Mouse (Mus musculus) spleen, adult 2 months (tissue): ENCODE results near the gene Elmo3. TPM values are rescaled to one million over a fixed set of nuclear protein-coding genes. Genes with fewer than 3 reads are reported as not detected.

Experiments
- DNase-seq, 2 experiments: peaks; one replicate each; pipeline versions ENCODE4 v3.0.0 to v3.0.0-alpha.2; 2012 to 2021; ENCODE audit warnings: low spot score in 2 of 2, low read depth in 1 of 2
- H3K27ac ChIP-seq: fragments of 200-500 bp; 2 replicates; pipeline ENCODE4 v1.5.1; 2012; ENCODE audit warnings: low read length, inconsistent platforms; ENCODE audit not compliant: insufficient read depth
- H3K27me3 ChIP-seq: fragments of 200-500 bp; 2 replicates; pipeline ENCODE4 v1.6.1; 2012; ENCODE audit warnings: mild to moderate bottlenecking, moderate library complexity, low read length, inconsistent platforms; ENCODE audit not compliant: control insufficient read depth, insufficient read depth
- H3K36me3 ChIP-seq: fragments of 200-500 bp; 2 replicates; pipeline ENCODE4 v1.6.1; 2012; ENCODE audit warnings: mild to moderate bottlenecking, low read length, inconsistent platforms; ENCODE audit not compliant: control insufficient read depth, insufficient read depth
- H3K4me1 ChIP-seq: fragments of 200-500 bp; 2 replicates; pipeline ENCODE4 v1.6.1; 2011; ENCODE audit warnings: inconsistent platforms; ENCODE audit not compliant: control insufficient read depth, insufficient read depth, insufficient read length
- H3K4me3 ChIP-seq: fragments of 200-500 bp; 2 replicates; pipeline ENCODE4 v1.5.1; 2011; ENCODE audit warnings: mild to moderate bottlenecking, inconsistent platforms; ENCODE audit not compliant: insufficient read depth, insufficient read length; ENCODE audit errors: extremely low read depth
- CTCF ChIP-seq: fragments of 200-500 bp; IDR thresholded peaks from 2 replicates; pipeline ENCODE4 v1.5.1; 2011; ENCODE audit warnings: mild to moderate bottlenecking, inconsistent platforms; ENCODE audit not compliant: insufficient read depth, insufficient read length, insufficient replicate concordance; ENCODE audit errors: extremely low read depth
- POLR2A ChIP-seq: fragments of 200-500 bp; IDR thresholded peaks from 2 replicates; pipeline ENCODE4 v1.6.1; 2011; ENCODE audit warnings: low read depth, low read length, inconsistent platforms
- WGBS: fragments of 180-500 bp; shearing (Covaris S2); methylation state at CpG from one replicate; pipeline ENCODE4 v1.1.7; 2018; 5-methylcytosine and 5-hydroxymethylcytosine counted together
- polyA plus RNA-seq: library from polyadenylated mRNA; depleted of rRNA; stranded (reverse); fragments of >200 nt; gene quantifications from 2 replicates; pipeline ENCODE4 v1.2.3, GENCODE M21; 2012

The Elmo3 gene
- polyA plus RNA-seq, 1 experiment = 7.7 TPM

- H3K4me1 ChIP-seq = peaks cover 14% of the 10 kb centered on the region
- no peak overlapping the region for H3K27ac ChIP-seq
- peak in 1 of 2 experiments; percentile 33 for DNase-seq
- no peak; the same call in 1 of the 2 replicates for TF ChIP-seq CTCF
- no peak for TF ChIP-seq POLR2A
- WGBS = 5% methylated on average over 28 of the region's 28 CpGs
- no peaks in the 10 kb centered on the region for H3K36me3 ChIP-seq
- H3K27me3 ChIP-seq = peaks cover 15% of the 10 kb centered on the region
- H3K4me3 ChIP-seq = peak overlapping the region; percentile 12; the same call in 1 of the 2 replicates
Measured at GRCm38 (mm10) chr8:105278911-105279334, 26.5 kb upstream of the Elmo3 start.

DNA sequence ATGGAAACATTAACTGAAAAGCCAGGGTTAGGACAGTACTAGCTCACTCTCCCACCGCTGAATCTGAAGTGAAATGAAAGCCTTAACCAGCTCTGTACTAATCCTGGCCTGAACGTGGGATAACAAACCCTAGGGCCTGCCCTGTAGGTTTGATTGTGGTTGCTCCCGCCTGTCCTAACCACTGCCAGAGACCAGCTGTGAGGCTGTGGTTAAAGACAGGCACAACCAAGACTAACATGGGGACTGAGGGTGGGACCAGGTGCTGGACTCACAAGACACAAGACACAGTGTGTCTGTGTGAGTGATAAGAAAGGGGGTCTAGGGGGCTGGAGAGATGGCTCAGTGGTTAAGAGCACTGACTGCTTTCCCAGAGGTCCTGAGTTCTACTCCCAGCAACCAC, 24.8 kb upstream of the Elmo3 start:
- Histone ChIP-seq H3K36me3 (no peaks in the 10 kb centered on the region), H3K4me1 (peaks cover 14% of the 10 kb centered on the region), H3K4me3 (no peak overlapping the region), H3K27me3 (peaks cover 12% of the 10 kb centered on the region), H3K27ac (no peak overlapping the region)
- DNase-seq = no peak
- 43% methylated on average over 3 of the region's 3 CpGs for WGBS
- TF ChIP-seq POLR2A = no peak
- no peak for TF ChIP-seq CTCF

GRCm38 (mm10) chr8:105281821-105282220, 23.6 kb upstream of the Elmo3 start:
- Histone ChIP-seq H3K27me3 (0 out of 2 replicates have a peak, but pooled peaks cover 2% of the 10 kb centered on the region), H3K27ac (no peak overlapping the region), H3K4me3 (no peak overlapping the region), H3K36me3 (no peaks in the 10 kb centered on the region), H3K4me1 (peaks cover 7% of the 10 kb centered on the region)
- no peak for TF ChIP-seq CTCF
- no peak for TF ChIP-seq POLR2A
- DNase-seq = no peak
- 93% methylated on average over 12 of the region's 12 CpGs for WGBS

- 81% methylated on average over 4 of the region's 4 CpGs for WGBS
- DNase-seq = no peak
- Histone ChIP-seq H3K27ac (no peak overlapping the region), H3K4me3 (no peak overlapping the region), H3K36me3 (no peaks in the 10 kb centered on the region), H3K4me1 (peaks cover 7% of the 10 kb centered on the region), H3K27me3 (no peaks in the 10 kb centered on the region)
- TF ChIP-seq POLR2A (no peak), CTCF (no peak)
Measured at GRCm38 (mm10) chr8:105282239-105282638, 23.2 kb upstream of the Elmo3 start.

- Histone ChIP-seq H3K4me3 (no peak overlapping the region), H3K27me3 (no peaks in the 10 kb centered on the region), H3K27ac (no peak overlapping the region), H3K36me3 (no peaks in the 10 kb centered on the region), H3K4me1 (peaks cover 7% of the 10 kb centered on the region)
- DNase-seq = peak in 1 of 2 experiments; percentile 41
- WGBS = 61% methylated on average over 23 of the region's 23 CpGs
- TF ChIP-seq POLR2A = no peak
- TF ChIP-seq CTCF = peak; percentile 73; the same call in 1 of the 2 replicates
Measured at GRCm38 (mm10) chr8:105283074-105283473, 22.3 kb upstream of the Elmo3 start.

DNA sequence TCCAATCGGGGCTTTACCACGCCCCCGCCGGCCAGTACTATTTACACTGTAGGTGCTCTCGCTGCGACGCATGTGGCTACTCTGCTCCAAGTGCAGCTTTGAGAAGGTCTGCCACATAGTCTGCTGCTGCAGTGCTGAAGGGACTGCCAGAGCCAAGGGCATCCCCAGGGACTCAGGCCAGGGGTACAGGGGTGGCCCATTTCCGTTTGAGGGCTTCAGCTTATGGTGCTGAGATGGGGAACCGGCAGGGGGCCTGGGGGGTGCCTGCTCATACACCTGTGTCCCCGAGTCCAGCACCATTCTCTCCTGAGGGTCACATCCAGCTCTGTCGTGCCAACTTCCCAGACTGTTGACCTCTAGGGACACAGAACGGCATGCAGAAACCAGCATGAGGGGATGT, 19.9 kb upstream of the Elmo3 start:
- H3K36me3 ChIP-seq = no peaks in the 10 kb centered on the region
- WGBS = 86% methylated on average over 12 of the region's 12 CpGs
- no peak overlapping the region for H3K27ac ChIP-seq
- peaks cover 9% of the 10 kb centered on the region for H3K4me1 ChIP-seq
- TF ChIP-seq POLR2A (no peak), CTCF (no peak)
- no peaks in the 10 kb centered on the region for H3K27me3 ChIP-seq
- no peak overlapping the region for H3K4me3 ChIP-seq
- no peak for DNase-seq

DNA sequence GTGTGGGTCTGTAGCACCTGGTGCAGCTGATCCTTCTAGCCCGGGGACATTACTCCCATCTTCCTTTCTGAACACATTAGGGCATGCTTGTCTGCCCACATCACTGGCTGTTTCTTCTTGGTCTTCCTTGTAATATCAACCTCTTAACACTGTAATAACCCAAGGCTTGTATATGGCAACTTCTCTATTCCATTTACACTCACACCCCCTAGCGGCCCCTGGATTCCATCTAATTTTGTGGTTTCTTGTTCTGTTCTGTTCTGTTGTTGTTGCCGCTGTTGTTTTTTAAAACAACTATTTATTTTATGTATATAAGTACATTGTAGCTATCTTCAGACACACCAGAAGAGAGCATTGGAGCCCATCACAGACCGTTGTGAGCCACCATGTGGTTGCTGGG, 18.5 kb upstream of the Elmo3 start:
- no peak overlapping the region for H3K27ac ChIP-seq
- no peak for TF ChIP-seq CTCF
- TF ChIP-seq POLR2A = no peak
- H3K27me3 ChIP-seq = no peaks in the 10 kb centered on the region
- DNase-seq = no peak
- no peaks in the 10 kb centered on the region for H3K36me3 ChIP-seq
- H3K4me1 ChIP-seq = peaks cover 11% of the 10 kb centered on the region
- H3K4me3 ChIP-seq = no peak overlapping the region
- 91% methylated on average over 4 of the region's 4 CpGs for WGBS

- Histone ChIP-seq H3K4me1 (peaks cover 11% of the 10 kb centered on the region), H3K27ac (no peak overlapping the region), H3K4me3 (no peak overlapping the region), H3K27me3 (no peaks in the 10 kb centered on the region), H3K36me3 (no peaks in the 10 kb centered on the region)
- WGBS = 90% methylated on average over 5 of the region's 5 CpGs
- TF ChIP-seq CTCF (no peak), POLR2A (no peak)
- DNase-seq = no peak
Measured at GRCm38 (mm10) chr8:105288231-105288630, 17.2 kb upstream of the Elmo3 start.
